Mouse (Mus musculus) kidney, adult 2 months (tissue): ENCODE data around the gene Gatb. TPM values are rescaled to one million over a fixed set of nuclear protein-coding genes. Genes with fewer than 3 reads are reported as not detected.

Experiments used
- DNase-seq: peaks from one replicate; pipeline ENCODE4 v3.0.0; 2021
- H3K27ac ChIP-seq: fragments of 200-500 bp; 2 replicates; pipeline ENCODE4 v1.5.1; 2012; ENCODE audit warnings: low read depth, low read length, control low read depth, inconsistent platforms; ENCODE audit not compliant: insufficient read depth
- H3K27me3 ChIP-seq: fragments of 200-500 bp; replicated peaks from 2 replicates; pipeline ENCODE4 v1.6.1; 2012; ENCODE audit warnings: mild to moderate bottlenecking, moderate library complexity, low read length, inconsistent platforms; ENCODE audit not compliant: control insufficient read depth, insufficient read depth
- H3K36me3 ChIP-seq: fragments of 200-500 bp; 2 replicates; pipeline ENCODE4 v1.6.1; 2012; ENCODE audit warnings: mild to moderate bottlenecking, moderate library complexity, low read length, inconsistent platforms; ENCODE audit not compliant: control insufficient read depth, insufficient read depth
- H3K4me1 ChIP-seq: fragments of 200-500 bp; 2 replicates; pipeline ENCODE4 v1.6.1; 2011; ENCODE audit warnings: low read length; ENCODE audit not compliant: control insufficient read depth, insufficient read depth
- H3K4me3 ChIP-seq: fragments of 200-500 bp; 2 replicates; pipeline ENCODE4 v1.5.1; 2011; ENCODE audit warnings: mild to moderate bottlenecking, low read depth, low read length, control low read depth; ENCODE audit not compliant: insufficient read depth
- CTCF ChIP-seq: fragments of 200-500 bp; conservative IDR thresholded peaks from 2 replicates; pipeline ENCODE4 v1.5.1; 2011; ENCODE audit warnings: low read depth, mild to moderate bottlenecking, control low read depth, low read length, moderate library complexity, mixed read lengths; ENCODE audit not compliant: insufficient read depth, insufficient read length
- POLR2A ChIP-seq: fragments of 200-500 bp; IDR thresholded peaks from one replicate; pipeline ENCODE4 v1.6.1; 2011; ENCODE audit warnings: low read depth, low read length, control low read depth
- WGBS: fragments of 180-500 bp; shearing (Covaris S2); methylation state at CpG from one replicate; pipeline ENCODE4 v1.1.7; 2018; 5-methylcytosine and 5-hydroxymethylcytosine counted together
- polyA plus RNA-seq: library from polyadenylated mRNA; depleted of rRNA; stranded (reverse); fragments of >200 nt; gene quantifications from 2 replicates; pipeline ENCODE4 v1.2.3, GENCODE M21; 2012

The Gatb gene
- polyA plus RNA-seq, 1 experiment: 35.8 TPM

DNA sequence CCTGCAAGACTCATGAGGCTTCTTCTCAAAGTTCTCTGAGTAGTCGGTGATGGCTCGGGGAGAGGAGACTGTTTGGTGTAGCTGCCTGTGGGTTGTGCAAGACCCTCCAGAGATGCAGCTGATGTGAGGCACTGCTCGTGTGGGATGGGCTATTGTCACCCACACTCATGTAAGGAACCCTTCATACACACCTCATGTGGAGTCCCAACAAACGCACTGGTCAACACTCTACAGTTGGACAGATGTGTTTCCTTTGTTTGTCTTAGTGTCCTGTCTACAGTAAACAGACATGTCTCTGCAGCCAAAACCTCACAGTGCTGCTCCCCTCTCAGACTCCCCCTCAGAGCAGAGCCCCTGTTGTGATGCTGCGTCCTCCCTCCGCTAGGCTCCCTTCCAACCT, 95.9 kb downstream of the Gatb start:
- WGBS: 91% methylated on average over 6 of the region's 6 CpGs
- no peaks in the 10 kb centered on the region for H3K36me3 ChIP-seq
- H3K27ac ChIP-seq: no peak overlapping the region

DNA sequence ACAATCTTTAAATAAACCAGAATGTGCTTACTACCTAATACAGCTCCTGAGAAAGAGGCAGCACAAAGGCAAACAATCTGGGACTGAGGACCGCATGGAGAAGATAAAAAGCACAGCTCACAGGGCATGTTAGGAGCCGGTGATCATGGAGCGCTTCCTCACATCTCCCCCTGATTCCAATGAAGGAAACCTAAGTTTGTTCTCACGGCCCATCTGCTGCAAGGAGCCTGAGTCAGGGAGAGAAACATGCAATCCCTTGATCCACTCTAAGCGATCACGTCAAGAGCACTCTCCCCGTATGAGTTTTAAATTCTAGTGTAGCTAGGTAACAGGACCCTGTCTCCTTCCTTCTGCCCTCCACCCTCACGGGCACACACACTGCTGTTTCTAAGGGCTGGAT, 103.2 kb downstream of the Gatb start:
- no peak overlapping the region for H3K4me3 ChIP-seq
- no peak for DNase-seq
- 89% methylated on average over 8 of the region's 8 CpGs for WGBS
- H3K27me3 ChIP-seq: no peaks in the 10 kb centered on the region
- H3K27ac ChIP-seq: no peak overlapping the region
- no peaks in the 10 kb centered on the region for H3K4me1 ChIP-seq
- no peak for TF ChIP-seq POLR2A
- no peak for TF ChIP-seq CTCF
- no peaks in the 10 kb centered on the region for H3K36me3 ChIP-seq

More for the DNA sequence above, 95.9 kb downstream of the Gatb start:
- DNase-seq: no peak
- TF ChIP-seq POLR2A (no peak), CTCF (no peak)
- Histone ChIP-seq H3K27me3 (no peaks in the 10 kb centered on the region), H3K4me1 (peaks cover 12% of the 10 kb centered on the region), H3K4me3 (no peak overlapping the region)

DNA sequence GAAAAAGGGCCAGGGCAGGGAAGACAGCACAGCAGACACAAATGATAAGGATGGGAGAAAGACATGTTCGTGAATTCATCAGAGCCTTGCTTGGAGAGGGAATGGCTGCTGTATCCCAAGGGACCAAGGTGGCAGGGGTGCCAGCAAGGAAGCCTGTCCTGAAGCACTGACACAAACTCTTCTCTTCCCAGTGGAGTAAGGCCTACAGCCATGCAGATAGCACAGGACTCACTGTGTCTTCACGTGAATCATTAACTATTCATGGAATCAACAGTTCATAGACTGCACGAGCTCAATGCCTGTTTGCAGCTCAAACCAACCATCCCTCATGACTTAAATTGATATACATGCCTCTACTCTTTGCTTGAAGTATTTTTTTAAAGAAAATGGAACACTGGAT, 104.0 kb downstream of the Gatb start:
- no peaks in the 10 kb centered on the region for H3K36me3 ChIP-seq
- H3K27ac ChIP-seq: no peak overlapping the region
- no peaks in the 10 kb centered on the region for H3K4me1 ChIP-seq
- peak; percentile 50 for DNase-seq
- 52% methylated on average over 3 of the region's 3 CpGs for WGBS
- no peak overlapping the region for H3K4me3 ChIP-seq
- TF ChIP-seq CTCF: no peak
- no peak for TF ChIP-seq POLR2A
- H3K27me3 ChIP-seq: no peaks in the 10 kb centered on the region

DNA sequence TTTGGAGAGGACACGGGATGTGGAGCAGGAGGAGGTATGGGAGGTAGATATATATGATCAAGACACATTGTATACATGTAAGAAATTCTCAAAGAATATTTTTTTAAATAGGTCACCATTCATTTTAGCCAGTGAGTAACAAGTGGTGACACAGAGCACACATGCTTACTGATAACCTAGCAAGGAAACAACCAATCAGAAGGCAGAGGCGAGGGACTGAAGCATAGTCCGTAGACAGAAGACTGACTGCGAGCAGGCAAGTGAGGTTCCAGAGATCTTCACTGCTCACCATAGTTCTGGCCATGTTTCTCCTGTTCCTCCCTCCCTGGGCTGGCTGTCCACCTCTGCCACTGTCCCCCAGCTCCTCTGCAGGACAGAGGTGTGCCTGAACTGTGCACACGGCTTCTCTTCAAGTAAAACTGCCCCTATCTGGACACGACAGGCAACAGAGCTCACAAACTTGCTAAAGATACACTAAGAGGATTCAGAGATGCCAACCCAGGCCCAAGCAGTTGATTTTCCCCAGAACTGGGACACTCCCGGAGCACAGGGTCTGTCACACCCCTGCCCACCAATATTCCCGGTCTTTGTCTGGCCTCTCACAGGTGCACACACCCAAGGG, 105.5 kb downstream of the Gatb start:
- no peaks in the 10 kb centered on the region for H3K27me3 ChIP-seq
- WGBS: 89% methylated on average over 8 of the region's 8 CpGs
- no peaks in the 10 kb centered on the region for H3K36me3 ChIP-seq
- no peak overlapping the region for H3K4me3 ChIP-seq
- H3K4me1 ChIP-seq: no peaks in the 10 kb centered on the region
- no peak for DNase-seq
- no peak overlapping the region for H3K27ac ChIP-seq
- TF ChIP-seq CTCF: no peak
- no peak for TF ChIP-seq POLR2A

DNA sequence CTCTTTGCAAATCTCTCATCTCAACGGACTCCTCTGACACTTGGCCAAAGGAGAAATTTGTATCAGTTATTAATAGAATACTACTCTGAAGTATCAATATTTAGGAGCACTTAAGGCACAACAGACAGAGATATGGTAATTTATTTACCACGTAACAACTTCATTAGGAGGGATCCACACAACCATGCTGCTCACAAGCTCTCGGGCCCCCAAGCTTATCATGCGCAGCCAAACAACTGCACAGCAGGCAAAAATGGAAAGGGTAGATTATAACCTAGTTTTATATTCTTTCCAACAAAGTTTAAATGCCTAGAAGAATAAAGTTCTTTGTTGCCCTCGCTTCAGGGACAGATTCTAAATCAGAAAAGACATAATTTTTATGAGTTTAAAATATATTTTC, 106.0 kb downstream of the Gatb start:
- Histone ChIP-seq H3K4me1 (no peaks in the 10 kb centered on the region), H3K36me3 (no peaks in the 10 kb centered on the region), H3K4me3 (no peak overlapping the region), H3K27me3 (no peaks in the 10 kb centered on the region), H3K27ac (no peak overlapping the region)
- 92% methylated on average over 5 of the region's 5 CpGs for WGBS
- DNase-seq: no peak
- TF ChIP-seq CTCF: no peak
- TF ChIP-seq POLR2A: no peak

DNA sequence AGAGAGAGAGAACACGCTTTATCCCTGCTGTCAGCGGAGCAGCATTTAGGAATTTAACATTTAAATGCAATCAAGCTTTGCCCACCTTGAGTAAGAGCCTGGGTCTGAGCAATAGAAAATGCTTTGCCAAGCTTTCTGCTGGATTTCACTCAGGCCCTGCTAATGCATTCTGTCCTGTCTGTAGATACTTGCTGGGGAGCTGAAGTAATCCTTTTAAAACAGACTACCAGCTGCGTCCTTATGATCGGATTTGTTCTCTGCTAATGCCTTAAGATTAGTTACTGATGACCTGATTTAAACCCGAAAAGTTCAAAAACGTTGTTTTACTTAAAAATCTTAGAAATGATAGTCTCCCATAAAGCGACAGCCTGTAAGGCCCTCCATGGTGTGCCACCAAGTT, 107.2 kb downstream of the Gatb start:
- Histone ChIP-seq H3K4me1 (no peaks in the 10 kb centered on the region), H3K36me3 (no peaks in the 10 kb centered on the region), H3K4me3 (no peak overlapping the region), H3K27ac (no peak overlapping the region), H3K27me3 (no peaks in the 10 kb centered on the region)
- DNase-seq: no peak
- TF ChIP-seq CTCF (no peak), POLR2A (no peak)
- 92% methylated on average over 7 of the region's 7 CpGs for WGBS

DNA sequence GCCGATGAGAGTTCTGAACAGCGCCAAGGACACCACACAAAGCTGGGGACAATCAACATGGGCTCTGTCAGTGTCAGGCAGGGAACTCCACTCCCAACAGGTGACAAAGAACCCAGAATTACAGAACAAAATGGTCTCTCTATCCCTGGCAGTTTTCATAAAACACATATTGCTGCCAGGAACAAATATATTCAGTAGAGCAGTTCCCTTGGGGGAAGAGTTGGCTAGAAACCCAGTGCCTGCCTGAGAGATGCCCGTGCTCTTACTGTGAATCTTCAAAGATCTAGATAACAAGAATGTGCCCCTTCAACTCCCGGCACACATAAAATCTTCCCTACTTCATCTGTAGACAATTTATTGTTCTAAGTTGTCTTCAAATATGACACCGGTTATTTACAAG, 109.7 kb downstream of the Gatb start:
- Histone ChIP-seq H3K4me1 (no peaks in the 10 kb centered on the region), H3K27ac (no peak overlapping the region), H3K4me3 (no peak overlapping the region), H3K36me3 (no peaks in the 10 kb centered on the region), H3K27me3 (no peaks in the 10 kb centered on the region)
- TF ChIP-seq POLR2A: no peak
- no peak for TF ChIP-seq CTCF
- DNase-seq: no peak
- 88% methylated on average over 5 of the region's 5 CpGs for WGBS
